Mouse (Mus musculus) neural tube, embryonic 13.5 days (tissue): Measurements from ENCODE around the gene Tns1. TPM values are rescaled to one million over a fixed set of nuclear protein-coding genes. Genes with fewer than 3 reads are reported as not detected.

Source experiments
- ATAC-seq: fragments of 200-750 bp; cut with Nextera tagmentation; 2 replicates; pipeline ENCODE4 v1.8.0; 2017; ENCODE audit warnings: low read depth, mild to moderate bottlenecking, moderate TSS enrichment, moderate library complexity
- H3K27ac ChIP-seq: fragments of 300-500 bp; sonication (generic); replicated peaks from 2 replicates; pipeline ENCODE4 v1.5.1; 2015; ENCODE audit warnings: moderate library complexity, mild to moderate bottlenecking, inconsistent platforms
- H3K27me3 ChIP-seq: fragments of 300-500 bp; sonication (generic); 2 replicates; pipeline ENCODE4 v1.6.1; 2015; ENCODE audit warnings: mild to moderate bottlenecking, inconsistent platforms
- H3K36me3 ChIP-seq: fragments of 300-500 bp; sonication (generic); 2 replicates; pipeline ENCODE4 v1.6.1; 2015; ENCODE audit warnings: mild to moderate bottlenecking, inconsistent platforms
- H3K4me1 ChIP-seq: fragments of 300-500 bp; sonication (generic); replicated peaks from 2 replicates; pipeline ENCODE4 v1.6.1; 2015; ENCODE audit warnings: inconsistent platforms
- H3K4me2 ChIP-seq: fragments of 300-500 bp; sonication (generic); 2 replicates; pipeline ENCODE4 v1.6.1; 2015; ENCODE audit warnings: inconsistent platforms, mild to moderate bottlenecking, moderate library complexity
- H3K4me3 ChIP-seq: fragments of 300-500 bp; sonication (generic); 2 replicates; pipeline ENCODE4 v1.5.1; 2015; ENCODE audit warnings: mild to moderate bottlenecking, inconsistent platforms
- H3K9ac ChIP-seq: fragments of 300-500 bp; sonication (generic); 2 replicates; pipeline ENCODE4 v1.6.1; 2015; ENCODE audit warnings: moderate library complexity, mild to moderate bottlenecking, inconsistent platforms
- H3K9me3 ChIP-seq: fragments of 300-500 bp; sonication (generic); 2 replicates; pipeline ENCODE4 v1.6.1; 2016; ENCODE audit warnings: inconsistent platforms
- WGBS: fragments of 180-500 bp; shearing (Covaris S2); methylation state at CpG from one replicate; pipeline ENCODE4 v1.1.7; 2015; 5-methylcytosine and 5-hydroxymethylcytosine counted together
- polyA plus RNA-seq: library from polyadenylated mRNA; unstranded; fragments of >200 nt; fragmentation: Nextera tagmentation; extraction: Ambion mirVana; gene quantifications from 2 replicates; pipeline ENCODE4 v1.2.1, GENCODE M21; 2015

Tns1 gene
- polyA plus RNA-seq, 1 experiment from 2014 or later: 15.8 TPM

GRCm38 (mm10) chr1:74035487-74035886 lies 88.8 kb downstream of the Tns1 start:
- ATAC-seq: no peak
- Histone ChIP-seq H3K27ac (no peak overlapping the region), H3K9ac (0 out of 2 replicates have a peak overlapping the region, but pooled peaks have one; percentile 26), H3K9me3 (no peaks in the 10 kb centered on the region), H3K36me3 (no peaks in the 10 kb centered on the region), H3K27me3 (peaks cover 15% of the 10 kb centered on the region), H3K4me1 (peaks cover 43% of the 10 kb centered on the region), H3K4me2 (no peak overlapping the region), H3K4me3 (no peak overlapping the region)
- 75% methylated on average over 4 of the region's 4 CpGs for WGBS

- H3K36me3 ChIP-seq: no peaks in the 10 kb centered on the region
- H3K9ac ChIP-seq: no peak overlapping the region
- H3K27ac ChIP-seq: no peak overlapping the region
- no peaks in the 10 kb centered on the region for H3K9me3 ChIP-seq
- peaks cover 45% of the 10 kb centered on the region for H3K4me1 ChIP-seq
- H3K27me3 ChIP-seq: peaks cover 15% of the 10 kb centered on the region
- no peak overlapping the region for H3K4me2 ChIP-seq
- ATAC-seq: no peak
- no peak overlapping the region for H3K4me3 ChIP-seq
- WGBS: 81% methylated on average over 2 of the region's 2 CpGs
These were observed 89.5 kb downstream of the Tns1 start for GRCm38 (mm10) chr1:74034736-74035135.

GRCm38 (mm10) chr1:74034211-74034610 lies 90.0 kb downstream of the Tns1 start:
- ATAC-seq: no peak

GRCm38 (mm10) chr1:74033407-74033806 lies 90.8 kb downstream of the Tns1 start:
- ATAC-seq: no peak
- Histone ChIP-seq H3K36me3 (no peaks in the 10 kb centered on the region), H3K9ac (no peak overlapping the region), H3K4me3 (no peak overlapping the region), H3K27me3 (peaks cover 15% of the 10 kb centered on the region), H3K4me1 (peaks cover 57% of the 10 kb centered on the region), H3K4me2 (no peak overlapping the region), H3K9me3 (no peaks in the 10 kb centered on the region), H3K27ac (peak overlapping the region; percentile 46; the same call in 1 of the 2 replicates)
- WGBS: 75% methylated on average over 4 of the region's 4 CpGs

More at GRCm38 (mm10) chr1:74034211-74034610, 90.0 kb downstream of the Tns1 start:
- Histone ChIP-seq H3K27me3 (peaks cover 15% of the 10 kb centered on the region), H3K4me1 (peaks cover 49% of the 10 kb centered on the region), H3K9me3 (no peaks in the 10 kb centered on the region), H3K36me3 (no peaks in the 10 kb centered on the region), H3K4me3 (no peak overlapping the region), H3K4me2 (no peak overlapping the region), H3K9ac (no peak overlapping the region), H3K27ac (no peak overlapping the region)

GRCm38 (mm10) chr1:74032966-74033365 lies 91.3 kb downstream of the Tns1 start:
- no peak for ATAC-seq
- Histone ChIP-seq H3K4me1 (peaks cover 60% of the 10 kb centered on the region), H3K27ac (peak overlapping the region; percentile 46; the same call in 1 of the 2 replicates), H3K9me3 (no peaks in the 10 kb centered on the region), H3K4me3 (no peak overlapping the region), H3K9ac (no peak overlapping the region), H3K27me3 (peaks cover 15% of the 10 kb centered on the region), H3K36me3 (no peaks in the 10 kb centered on the region), H3K4me2 (no peak overlapping the region)
- WGBS: 73% methylated on average over 5 of the region's 5 CpGs

GRCm38 (mm10) chr1:74031771-74032609 lies 92.3 kb downstream of the Tns1 start:
- H3K27me3 ChIP-seq: peaks cover 9% of the 10 kb centered on the region
- no peak overlapping the region for H3K9ac ChIP-seq
- H3K4me2 ChIP-seq: no peak overlapping the region
- H3K9me3 ChIP-seq: no peaks in the 10 kb centered on the region
- H3K4me1 ChIP-seq: peaks cover 64% of the 10 kb centered on the region
- 80% methylated on average over 9 of the region's 9 CpGs for WGBS
- H3K4me3 ChIP-seq: no peak overlapping the region
- peak overlapping the region; percentile 54; the same call in 1 of the 2 replicates for H3K27ac ChIP-seq
- H3K36me3 ChIP-seq: no peaks in the 10 kb centered on the region
- ATAC-seq: no peak

GRCm38 (mm10) chr1:74030901-74031360 lies 93.3 kb downstream of the Tns1 start:
- Histone ChIP-seq H3K9ac (no peak overlapping the region), H3K4me2 (no peak overlapping the region), H3K36me3 (no peaks in the 10 kb centered on the region), H3K27me3 (no peaks in the 10 kb centered on the region; the same call in 1 of the 2 replicates), H3K4me1 (peaks cover 62% of the 10 kb centered on the region), H3K9me3 (no peaks in the 10 kb centered on the region), H3K4me3 (no peak overlapping the region), H3K27ac (peak overlapping the region; percentile 54)
- ATAC-seq: peak; percentile 68
- 19% methylated on average over 3 of the region's 3 CpGs for WGBS

GRCm38 (mm10) chr1:74030285-74030684 lies 94.0 kb downstream of the Tns1 start:
- Histone ChIP-seq H3K36me3 (no peaks in the 10 kb centered on the region), H3K9ac (no peak overlapping the region), H3K4me3 (no peak overlapping the region), H3K4me2 (no peak overlapping the region), H3K9me3 (no peaks in the 10 kb centered on the region), H3K27ac (peak overlapping the region; percentile 54; the same call in 1 of the 2 replicates), H3K4me1 (peaks cover 67% of the 10 kb centered on the region), H3K27me3 (no peaks in the 10 kb centered on the region)
- ATAC-seq: no peak
- 78% methylated on average over 1 of the region's 1 CpGs for WGBS

- no peaks in the 10 kb centered on the region for H3K36me3 ChIP-seq
- H3K27ac ChIP-seq: no peak overlapping the region
- ATAC-seq: no peak
- H3K9me3 ChIP-seq: no peaks in the 10 kb centered on the region
- H3K4me1 ChIP-seq: peaks cover 73% of the 10 kb centered on the region
- no peak overlapping the region for H3K4me3 ChIP-seq
- H3K4me2 ChIP-seq: no peak overlapping the region
- no peaks in the 10 kb centered on the region for H3K27me3 ChIP-seq
- 85% methylated on average over 3 of the region's 3 CpGs for WGBS
- no peak overlapping the region for H3K9ac ChIP-seq
These were observed 94.6 kb downstream of the Tns1 start for GRCm38 (mm10) chr1:74029669-74030068.

GRCm38 (mm10) chr1:74028881-74029266 lies 95.4 kb downstream of the Tns1 start:
- Histone ChIP-seq H3K9me3 (no peaks in the 10 kb centered on the region), H3K4me2 (no peak overlapping the region), H3K27ac (no peak overlapping the region), H3K4me1 (peaks cover 77% of the 10 kb centered on the region), H3K4me3 (no peak overlapping the region), H3K27me3 (no peaks in the 10 kb centered on the region), H3K36me3 (no peaks in the 10 kb centered on the region), H3K9ac (no peak overlapping the region)
- ATAC-seq: no peak
- 71% methylated on average over 5 of the region's 5 CpGs for WGBS

- Histone ChIP-seq H3K9me3 (no peaks in the 10 kb centered on the region), H3K4me3 (no peak overlapping the region), H3K4me1 (peaks cover 74% of the 10 kb centered on the region), H3K9ac (no peak overlapping the region), H3K4me2 (no peak overlapping the region), H3K27me3 (no peaks in the 10 kb centered on the region), H3K36me3 (no peaks in the 10 kb centered on the region), H3K27ac (peak overlapping the region; percentile 59; the same call in 1 of the 2 replicates)
- ATAC-seq: no peak
- 81% methylated on average over 13 of the region's 13 CpGs for WGBS
These were observed 96.0 kb downstream of the Tns1 start for GRCm38 (mm10) chr1:74028118-74028880.

- no peaks in the 10 kb centered on the region for H3K27me3 ChIP-seq
- no peaks in the 10 kb centered on the region for H3K9me3 ChIP-seq
- no peak overlapping the region for H3K9ac ChIP-seq
- WGBS: 62% methylated on average over 11 of the region's 11 CpGs
- no peak overlapping the region for H3K4me3 ChIP-seq
- peak overlapping the region; percentile 59 for H3K27ac ChIP-seq
- H3K4me1 ChIP-seq: peaks cover 68% of the 10 kb centered on the region
- H3K4me2 ChIP-seq: no peak overlapping the region
- no peak for ATAC-seq
- no peaks in the 10 kb centered on the region for H3K36me3 ChIP-seq
These were observed 96.6 kb downstream of the Tns1 start for GRCm38 (mm10) chr1:74027559-74028091.
